Mouse (Mus musculus) limb, embryonic 10.5 days (tissue): ENCODE results near the gene Dedd. TPM values are rescaled to one million over a fixed set of nuclear protein-coding genes. Genes with fewer than 3 reads are reported as not detected.

Source experiments
- DNase-seq: peaks from one replicate; pipeline ENCODE4 v3.0.0-alpha.2; 2017; ENCODE audit warnings: low spot score
- H3K27ac ChIP-seq: fragments of 300-500 bp; sonication (generic); 2 replicates; pipeline ENCODE4 v1.5.1; 2016; ENCODE audit warnings: mild to moderate bottlenecking
- H3K27me3 ChIP-seq: fragments of 300-500 bp; sonication (generic); 2 replicates; pipeline ENCODE4 v1.6.1; 2016; ENCODE audit warnings: low read depth, mild to moderate bottlenecking; ENCODE audit not compliant: poor library complexity, severe bottlenecking
- H3K36me3 ChIP-seq: fragments of 300-500 bp; sonication (generic); 2 replicates; pipeline ENCODE4 v1.6.1; 2016; ENCODE audit warnings: mild to moderate bottlenecking, moderate library complexity
- H3K4me1 ChIP-seq: fragments of 300-500 bp; sonication (generic); 2 replicates; pipeline ENCODE4 v1.6.1; 2016
- H3K4me3 ChIP-seq: fragments of 300-500 bp; sonication (generic); 2 replicates; pipeline ENCODE4 v1.5.1; 2016; ENCODE audit warnings: mild to moderate bottlenecking, moderate library complexity
- H3K9me3 ChIP-seq: fragments of 300-500 bp; sonication (generic); replicated peaks from 2 replicates; pipeline ENCODE4 v1.6.1; 2016; ENCODE audit warnings: mild to moderate bottlenecking
- WGBS: fragments of 180-500 bp; shearing (Covaris S2); methylation state at CpG from one replicate; pipeline ENCODE4 v1.1.7; 2016; 5-methylcytosine and 5-hydroxymethylcytosine counted together
- polyA plus RNA-seq: library from polyadenylated mRNA; unstranded; fragments of >200 nt; fragmentation: Nextera tagmentation; extraction: Ambion mirVana; gene quantifications from 2 replicates; pipeline ENCODE4 v1.2.1, GENCODE M21; 2016

The Dedd gene
- 44.3 and 50.5 TPM in 2 replicates for polyA plus RNA-seq

DNA sequence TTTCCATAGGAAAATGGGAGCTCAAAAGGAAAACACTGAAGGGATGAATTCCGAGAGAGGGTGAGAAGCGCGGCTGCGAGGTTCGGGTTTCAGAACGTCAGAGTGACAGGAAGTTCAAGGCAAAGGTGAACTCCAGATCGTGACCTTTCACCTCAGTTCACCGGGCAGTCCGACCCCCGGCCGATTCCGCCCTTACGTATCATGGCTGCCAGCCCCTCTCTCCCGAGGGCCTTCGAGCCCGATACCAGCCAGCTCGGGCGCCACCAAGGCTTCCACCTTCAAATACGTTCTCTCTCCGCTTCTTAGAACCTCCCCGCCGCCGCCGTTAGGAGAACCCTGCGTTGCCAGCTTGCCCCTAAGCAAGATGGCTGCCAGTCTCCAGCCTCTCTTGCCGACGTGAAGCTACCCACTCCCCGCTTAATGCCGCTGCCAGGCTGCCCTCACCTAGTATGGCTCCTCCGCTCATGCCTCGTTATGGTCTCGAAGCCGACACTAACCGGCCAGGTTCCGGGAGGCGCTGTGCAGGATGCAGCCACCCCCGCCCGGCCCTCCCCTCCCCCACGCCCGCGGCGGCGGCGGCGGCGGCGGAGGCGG, at the start of gene Dedd:
Gene Dedd, plus strand, starts transcription at position 307 of the 594 bp plus-strand sequence.
- peaks cover 31% of the 10 kb centered on the region for H3K36me3 ChIP-seq
- H3K27me3 ChIP-seq = no peaks in the 10 kb centered on the region
- H3K4me3 ChIP-seq = peak within 1 kb of the TSS; percentile 89
- H3K4me1 ChIP-seq = peaks cover 31% of the 10 kb centered on the region
- H3K27ac ChIP-seq = peak within 1 kb of the TSS; percentile 99
- H3K9me3 ChIP-seq = no peaks in the 10 kb centered on the region
- peak; percentile 91 for DNase-seq
- under 1% methylated on average over 47 of the region's 48 CpGs for WGBS

DNA sequence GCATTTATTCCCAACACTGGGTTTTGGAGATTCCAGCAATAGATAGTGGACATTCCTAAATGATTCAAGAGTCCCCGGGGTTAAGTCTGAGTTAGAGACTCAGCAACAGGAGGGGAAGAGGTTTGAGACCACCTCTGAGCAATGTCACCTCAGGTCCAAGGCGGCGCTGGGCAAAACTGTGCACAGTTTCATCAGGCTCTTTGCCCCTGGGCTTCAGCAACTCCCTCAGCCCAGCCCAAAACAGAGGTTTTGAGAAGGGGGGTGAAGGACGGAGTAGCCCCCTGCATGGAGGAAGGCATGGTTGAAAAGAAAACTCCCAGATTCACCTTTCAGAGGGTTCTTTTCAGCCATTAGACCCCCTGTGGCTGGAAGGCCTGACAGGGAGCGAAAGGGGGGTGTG, 49.2 kb upstream of the Dedd start:
- peaks cover 71% of the 10 kb centered on the region for H3K36me3 ChIP-seq
- peak overlapping the region; percentile 73 for H3K4me3 ChIP-seq
- H3K9me3 ChIP-seq = no peaks in the 10 kb centered on the region
- peak; percentile 23 for DNase-seq
- no peaks in the 10 kb centered on the region for H3K27me3 ChIP-seq
- peak overlapping the region; percentile 84; the same call in 1 of the 2 replicates for H3K27ac ChIP-seq
- WGBS = 61% methylated on average over 5 of the region's 5 CpGs
- peaks cover 23% of the 10 kb centered on the region for H3K4me1 ChIP-seq

DNA sequence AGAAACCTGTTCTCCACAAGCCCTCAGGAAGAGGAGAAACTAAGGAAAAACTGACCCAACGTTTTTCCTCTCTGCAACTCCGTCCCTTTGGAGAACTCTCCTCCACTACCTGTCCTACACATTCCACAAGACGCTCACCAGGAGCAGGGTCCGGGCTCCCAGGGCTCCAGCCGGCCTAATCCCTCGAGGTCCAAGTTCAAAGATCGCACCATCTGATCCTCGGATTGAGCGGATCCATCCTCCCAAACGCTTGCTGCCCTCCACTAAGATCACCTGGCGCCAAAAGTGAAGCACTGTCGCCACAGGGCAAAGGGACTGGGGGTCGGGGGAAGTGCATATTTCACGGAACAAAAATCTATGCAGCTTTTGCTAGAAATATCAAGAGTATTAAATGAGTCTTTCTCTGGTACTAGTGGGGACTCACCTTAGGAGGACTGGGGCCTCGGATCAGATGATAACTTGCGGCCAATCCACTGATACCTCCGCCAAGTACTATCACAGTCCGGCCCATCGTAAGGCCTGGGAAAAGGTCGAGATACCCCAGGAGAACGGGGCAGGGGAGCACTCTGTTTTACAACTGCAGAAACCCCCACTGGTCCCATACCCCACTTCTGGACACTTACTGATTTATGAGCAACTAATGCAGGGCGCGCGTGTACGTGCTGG, 48.6 kb upstream of the Dedd start:
- Histone ChIP-seq H3K36me3 (peaks cover 71% of the 10 kb centered on the region), H3K27ac (peak overlapping the region; percentile 84)
- peak; percentile 37 for DNase-seq

DNA sequence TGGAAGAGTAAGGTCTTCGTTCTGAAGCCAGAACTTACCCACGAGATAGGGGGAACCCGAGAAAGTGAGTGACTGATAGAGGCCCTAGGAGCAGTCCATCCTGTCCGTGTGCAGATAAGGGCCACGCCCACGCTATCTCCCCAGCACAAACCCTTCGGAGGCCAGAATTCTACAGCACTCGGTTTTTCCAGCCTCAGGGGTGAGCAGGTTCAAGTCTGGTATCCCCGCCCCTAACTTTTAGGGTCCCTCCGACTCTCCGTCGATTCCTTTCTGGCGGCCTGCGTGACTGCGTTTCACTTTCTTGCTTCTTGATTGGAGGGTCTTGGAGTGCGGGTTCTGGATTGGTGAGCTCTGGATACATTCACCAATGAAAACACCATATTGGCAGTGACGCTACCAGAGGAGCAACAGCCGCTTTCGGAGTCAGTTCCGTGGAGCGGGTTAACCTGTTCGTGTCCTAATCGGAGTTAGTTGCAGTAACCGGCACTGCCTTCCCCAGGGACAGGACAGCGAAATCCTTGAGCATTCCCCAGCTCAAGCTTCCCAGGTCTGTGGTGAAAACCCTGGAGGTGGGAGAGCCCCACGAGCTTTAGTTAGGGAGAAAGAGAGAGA, 47.9 kb upstream of the Dedd start, which contains the start of gene Ppox:
Gene Ppox, minus strand, starts transcription at position 271 of the 612 bp plus-strand sequence.
- DNase-seq = peak; percentile 86
- Histone ChIP-seq H3K27me3 (no peaks in the 10 kb centered on the region), H3K27ac (peak within 1 kb of the TSS; percentile 84), H3K4me1 (peaks cover 29% of the 10 kb centered on the region), H3K4me3 (peak within 1 kb of the TSS; percentile 73), H3K9me3 (no peaks in the 10 kb centered on the region), H3K36me3 (peaks cover 71% of the 10 kb centered on the region)
- under 1% methylated on average over 26 of the region's 26 CpGs for WGBS

More for the DNA sequence above, 48.6 kb upstream of the Dedd start:
- H3K4me1 ChIP-seq = peaks cover 25% of the 10 kb centered on the region
- H3K4me3 ChIP-seq = peak overlapping the region; percentile 73
- no peaks in the 10 kb centered on the region for H3K9me3 ChIP-seq
- under 1% methylated on average over 25 of the region's 25 CpGs for WGBS
- no peaks in the 10 kb centered on the region for H3K27me3 ChIP-seq

DNA sequence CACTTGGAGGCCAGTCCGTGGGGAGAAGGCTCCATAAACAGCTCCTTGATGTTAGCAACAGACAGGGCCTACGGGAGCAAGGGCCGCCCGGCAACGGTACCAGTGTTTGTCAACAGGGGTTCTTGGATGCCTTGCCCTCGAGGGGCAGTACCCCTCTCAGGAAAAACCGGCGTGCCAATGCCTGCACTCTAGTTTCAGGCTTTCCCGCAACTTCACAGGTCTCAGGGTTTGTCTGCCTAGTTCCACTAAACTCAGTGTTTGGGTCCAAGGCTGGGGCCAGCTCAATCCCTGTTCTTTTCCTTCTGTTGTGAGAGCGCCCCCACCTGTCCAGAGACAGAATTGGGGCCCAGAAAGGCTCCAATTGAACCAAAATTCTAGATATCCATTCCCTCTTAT, 47.4 kb upstream of the Dedd start:
- Histone ChIP-seq H3K27ac (peak overlapping the region; percentile 84), H3K27me3 (no peaks in the 10 kb centered on the region), H3K36me3 (peaks cover 71% of the 10 kb centered on the region), H3K4me3 (peak overlapping the region; percentile 73), H3K9me3 (no peaks in the 10 kb centered on the region), H3K4me1 (peaks cover 33% of the 10 kb centered on the region)
- WGBS = under 1% methylated on average over 10 of the region's 10 CpGs
- no peak for DNase-seq

DNA sequence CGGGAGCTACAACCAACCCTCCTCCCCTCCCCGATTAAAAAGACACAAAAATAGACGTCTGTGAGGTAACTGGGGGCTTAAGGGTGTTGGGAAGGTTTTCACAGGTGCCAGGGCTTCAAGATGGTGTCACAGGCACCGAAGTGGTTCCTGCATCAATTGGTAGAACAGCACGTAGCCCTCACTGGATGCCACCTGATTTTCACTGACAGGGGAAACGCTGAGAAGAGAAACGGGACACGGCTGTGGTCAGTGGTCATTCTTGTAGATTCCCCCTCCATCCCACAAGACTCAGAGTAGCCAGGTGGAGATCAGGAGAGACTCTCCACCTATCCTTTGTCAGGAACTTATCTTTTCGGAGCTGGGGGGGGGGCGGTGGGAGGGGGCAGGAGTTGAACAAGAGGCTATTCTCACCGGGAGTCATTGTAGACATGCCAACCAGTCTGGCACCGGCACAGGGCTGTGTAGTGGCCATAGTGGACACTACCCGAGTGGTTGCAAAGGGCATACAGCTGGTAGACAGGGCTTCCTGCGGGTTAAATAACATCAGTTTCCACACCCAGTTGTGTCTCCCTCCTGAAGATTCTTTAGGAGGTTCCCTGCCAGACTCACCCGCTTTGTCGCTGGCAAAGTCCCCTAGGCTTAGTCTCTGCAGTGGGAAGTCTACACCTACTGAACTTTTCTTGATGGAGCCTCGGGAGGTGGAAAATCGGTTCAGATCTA, 46.7 kb upstream of the Dedd start:
- peaks cover 67% of the 10 kb centered on the region for H3K36me3 ChIP-seq
- H3K4me1 ChIP-seq = peaks cover 40% of the 10 kb centered on the region
- H3K9me3 ChIP-seq = no peaks in the 10 kb centered on the region
- no peaks in the 10 kb centered on the region for H3K27me3 ChIP-seq
- DNase-seq = peak; percentile 28
- peak overlapping the region; percentile 84; the same call in 1 of the 2 replicates for H3K27ac ChIP-seq
- H3K4me3 ChIP-seq = peak overlapping the region; percentile 73
- WGBS = 81% methylated on average over 18 of the region's 18 CpGs

DNA sequence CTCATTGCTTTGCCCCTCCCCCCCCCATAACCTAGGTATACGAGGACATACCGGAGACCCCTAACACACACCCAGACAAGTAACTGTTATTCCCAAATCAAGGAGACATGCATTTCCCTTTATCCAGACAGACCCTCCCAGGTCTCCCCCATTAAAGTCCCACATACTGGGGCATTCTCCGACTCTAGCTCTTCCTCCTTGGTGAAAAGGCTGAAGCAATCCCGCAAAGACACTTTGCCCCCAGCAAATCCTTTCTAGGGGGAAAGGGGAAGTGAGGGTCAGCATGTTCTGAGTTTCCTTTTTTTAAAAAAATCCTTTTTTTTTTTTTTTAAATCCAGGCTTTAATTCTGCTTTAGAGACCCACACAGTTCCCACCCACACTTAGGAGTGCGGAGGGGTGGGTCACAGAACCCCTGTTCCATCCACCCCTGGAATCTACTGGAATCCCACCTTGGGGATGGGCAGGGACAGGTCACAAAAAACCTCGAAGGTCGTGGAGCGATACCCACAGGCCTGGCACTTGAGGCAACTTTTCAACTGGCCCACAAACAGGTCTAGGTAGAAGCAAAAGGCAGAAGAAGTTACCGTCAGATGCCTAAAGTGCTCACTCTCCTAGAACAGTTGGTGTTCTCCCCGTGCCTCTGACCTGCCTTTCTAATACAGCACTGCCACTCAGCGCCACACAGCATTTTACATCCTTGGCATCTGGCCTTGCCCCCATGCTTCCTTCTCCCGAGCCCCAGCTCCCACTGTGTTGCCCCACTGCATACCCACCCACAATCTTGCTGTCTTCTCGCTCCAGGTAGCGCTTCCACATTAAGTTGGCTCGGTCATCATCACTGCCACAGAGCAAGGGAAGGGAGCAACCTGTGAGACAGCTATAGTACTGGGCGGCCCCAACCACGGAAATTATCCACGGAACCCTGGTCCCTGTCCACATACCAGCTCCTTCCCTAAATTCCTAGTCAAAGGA, 45.5 kb upstream of the Dedd start:
- DNase-seq = no peak
- no peaks in the 10 kb centered on the region for H3K27me3 ChIP-seq
- no peak overlapping the region for H3K27ac ChIP-seq
- H3K9me3 ChIP-seq = no peaks in the 10 kb centered on the region
- H3K4me1 ChIP-seq = peaks cover 49% of the 10 kb centered on the region
- H3K36me3 ChIP-seq = peaks cover 55% of the 10 kb centered on the region
- H3K4me3 ChIP-seq = no peak overlapping the region
- 94% methylated on average over 18 of the region's 18 CpGs for WGBS

DNA sequence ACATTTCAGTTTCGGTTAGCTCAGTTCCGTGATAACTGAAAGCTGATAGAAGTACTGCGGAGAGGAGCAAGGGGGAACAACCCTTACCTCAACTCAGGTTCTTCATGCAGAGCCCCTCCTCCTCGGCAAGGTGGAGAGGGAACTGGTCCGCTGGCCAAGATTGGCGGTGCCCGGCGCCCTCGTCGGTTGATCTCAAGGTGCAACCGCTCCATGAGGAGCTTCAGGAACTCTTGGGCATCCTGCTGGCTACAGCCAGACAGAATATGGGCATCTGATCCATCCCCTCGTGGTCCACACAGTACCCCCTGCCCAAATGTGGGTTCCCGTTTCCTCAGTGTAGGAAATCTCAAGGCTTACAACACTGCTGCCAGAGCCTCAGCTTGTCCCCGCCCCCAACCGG, 44.5 kb upstream of the Dedd start:
- Histone ChIP-seq H3K9me3 (no peaks in the 10 kb centered on the region), H3K36me3 (peaks cover 61% of the 10 kb centered on the region), H3K4me1 (peaks cover 46% of the 10 kb centered on the region), H3K27me3 (no peaks in the 10 kb centered on the region), H3K27ac (no peak overlapping the region), H3K4me3 (no peak overlapping the region)
- peak; percentile 22 for DNase-seq
- 93% methylated on average over 15 of the region's 15 CpGs for WGBS

DNA sequence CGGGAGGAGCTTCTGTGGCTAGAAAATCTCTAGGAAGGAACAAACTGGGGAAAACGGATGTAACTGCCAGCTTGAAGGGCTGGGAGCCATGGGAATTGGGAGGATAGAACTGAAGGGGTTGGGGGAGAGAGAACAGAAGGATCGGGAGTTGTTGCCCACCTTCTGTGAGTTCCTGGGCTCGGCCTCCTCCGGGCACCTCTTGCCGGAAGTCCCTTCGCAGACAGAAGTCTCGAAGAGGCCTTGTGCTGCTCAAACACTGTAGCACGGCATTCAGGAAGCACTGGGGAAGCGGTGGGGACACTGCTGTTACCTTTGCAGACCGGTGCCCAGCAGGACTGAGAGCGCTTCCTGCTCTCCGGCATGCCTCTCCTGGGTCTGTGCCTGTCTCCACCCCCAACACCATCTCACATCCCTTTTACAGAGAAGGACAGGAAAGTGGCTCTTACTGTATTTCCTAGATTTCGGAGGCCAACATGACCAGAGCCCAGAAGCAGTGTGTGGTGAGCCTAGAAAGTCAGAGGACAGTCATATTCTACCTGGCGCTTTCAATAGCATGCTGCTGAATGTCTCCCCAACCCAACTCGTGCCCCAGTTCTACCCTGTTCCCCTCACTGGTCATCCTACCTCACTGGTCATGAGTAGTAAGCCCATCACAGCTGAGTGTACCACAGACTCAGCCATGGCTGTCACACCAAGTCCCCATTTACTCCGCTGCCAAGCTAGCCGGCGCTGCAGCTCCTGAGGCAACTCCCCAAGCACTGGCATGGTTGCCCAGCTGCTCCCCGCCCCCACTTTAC, 43.7 kb upstream of the Dedd start:
- Histone ChIP-seq H3K36me3 (peaks cover 68% of the 10 kb centered on the region), H3K27me3 (no peaks in the 10 kb centered on the region), H3K27ac (no peak overlapping the region), H3K4me3 (no peak overlapping the region), H3K9me3 (no peaks in the 10 kb centered on the region), H3K4me1 (peaks cover 38% of the 10 kb centered on the region)
- DNase-seq = peak; percentile 28
- WGBS = 88% methylated on average over 20 of the region's 20 CpGs

DNA sequence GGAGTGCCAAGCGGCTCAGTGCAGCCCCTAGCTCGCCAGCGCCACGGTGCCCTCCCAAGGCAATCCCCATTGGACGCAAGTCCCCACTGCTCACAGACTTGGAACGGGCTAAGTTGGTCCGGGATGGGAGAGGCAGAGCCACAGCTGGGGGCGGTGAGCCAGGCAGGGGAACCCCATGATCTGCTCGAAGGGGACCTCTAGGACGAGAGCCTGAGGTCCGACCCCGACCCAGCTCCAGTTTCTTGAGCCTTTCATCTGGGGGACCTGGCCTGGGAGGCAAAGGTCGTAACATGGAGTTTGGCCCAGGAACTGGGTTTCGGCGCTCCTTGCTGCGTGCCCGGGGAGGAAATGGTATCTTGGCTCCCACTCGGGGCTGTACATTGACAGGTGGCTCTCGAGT, 42.4 kb upstream of the Dedd start:
- peaks cover 68% of the 10 kb centered on the region for H3K36me3 ChIP-seq

More for the DNA sequence above, 42.4 kb upstream of the Dedd start:
- 91% methylated on average over 19 of the region's 19 CpGs for WGBS
- DNase-seq = peak; percentile 29
- Histone ChIP-seq H3K27me3 (no peaks in the 10 kb centered on the region), H3K9me3 (no peaks in the 10 kb centered on the region), H3K27ac (0 out of 2 replicates have a peak overlapping the region, but pooled peaks have one; percentile 99), H3K4me1 (peaks cover 34% of the 10 kb centered on the region), H3K4me3 (peak overlapping the region; percentile 96)
